Mouse (Mus musculus) thymus, adult 2 months (tissue): ENCODE measurements at regions not wholly inside any gene's neighbourhood (a gene's known extent, or its start where the extent isn't known, plus 50 kb on each side); places are given as distances from the start of the nearest gene placed in this dataset.

Experiments
- CTCF ChIP-seq: fragments of 200-500 bp; IDR thresholded peaks from 2 replicates; pipeline ENCODE4 v1.5.1; 2012; ENCODE audit warnings: mild to moderate bottlenecking, control low read depth, low read length, moderate library complexity, borderline replicate concordance; ENCODE audit not compliant: control insufficient read depth, poor library complexity, insufficient read depth; ENCODE audit errors: extremely low read depth
- POLR2A ChIP-seq: fragments of 200-500 bp; IDR thresholded peaks from 2 replicates; pipeline ENCODE4 v1.6.1; 2012; ENCODE audit warnings: mild to moderate bottlenecking, low read length, control low read depth, moderate library complexity; ENCODE audit not compliant: control insufficient read depth, poor library complexity, insufficient read depth; ENCODE audit errors: extremely low read depth

GRCm38 (mm10) chr7:75404955-75405354, 50.4 kb upstream of the Akap13 start:
- TF ChIP-seq POLR2A (no peak), CTCF (no peak)
